Mouse (Mus musculus) gastrocnemius, adult 18-20 months (tissue): ENCODE results near the gene Arhgap15. TPM values are rescaled to one million over a fixed set of nuclear protein-coding genes. Genes with fewer than 3 reads are reported as not detected.

Source experiments
- DNase-seq: peaks from one replicate; pipeline ENCODE4 v3.0.0; 2021; ENCODE audit warnings: low spot score
- total RNA-seq, 2 experiments: library from RNA; stranded (reverse); gene quantifications; 2 replicates each; pipeline ENCODE4 v1.2.3; 2021

Gene Arhgap15
- total RNA-seq, 2 experiments from 2014 or later: 0.75 to 0.97 TPM

GRCm38 (mm10) chr2:44300466-44300865 is 551.8 kb downstream of the Arhgap15 start:
- DNase-seq: no peak

- no peak for DNase-seq
Measured at GRCm38 (mm10) chr2:44304261-44304970, 555.8 kb downstream of the Arhgap15 start.

- no peak for DNase-seq
Measured at GRCm38 (mm10) chr2:44304971-44305808, 556.6 kb downstream of the Arhgap15 start.

- no peak for DNase-seq
Measured at GRCm38 (mm10) chr2:44306137-44306536, 557.5 kb downstream of the Arhgap15 start.

- DNase-seq: no peak
Measured at GRCm38 (mm10) chr2:44309124-44309523, 560.5 kb downstream of the Arhgap15 start.

- no peak for DNase-seq
Measured at GRCm38 (mm10) chr2:44309556-44309955, 560.9 kb downstream of the Arhgap15 start.

- no peak for DNase-seq
Measured at GRCm38 (mm10) chr2:44310095-44310748, 561.6 kb downstream of the Arhgap15 start.

- DNase-seq: no peak
Measured at GRCm38 (mm10) chr2:44311216-44311615, 562.6 kb downstream of the Arhgap15 start.

GRCm38 (mm10) chr2:44313573-44313972 is 564.9 kb downstream of the Arhgap15 start:
- no peak for DNase-seq

GRCm38 (mm10) chr2:44318436-44318835 is 569.8 kb downstream of the Arhgap15 start:
- DNase-seq: no peak

- no peak for DNase-seq
Measured at GRCm38 (mm10) chr2:44319479-44319878, 570.9 kb downstream of the Arhgap15 start.

GRCm38 (mm10) chr2:44323813-44324212 is 575.2 kb downstream of the Arhgap15 start:
- DNase-seq: no peak

- no peak for DNase-seq
Measured at GRCm38 (mm10) chr2:44333295-44333694, 584.7 kb downstream of the Arhgap15 start.

GRCm38 (mm10) chr2:44334006-44334405 is 585.4 kb downstream of the Arhgap15 start:
- no peak for DNase-seq

GRCm38 (mm10) chr2:44334517-44334916 is 585.9 kb downstream of the Arhgap15 start:
- DNase-seq: peak; percentile 12

- no peak for DNase-seq
Measured at GRCm38 (mm10) chr2:44336720-44337354, 588.2 kb downstream of the Arhgap15 start.

GRCm38 (mm10) chr2:44338467-44338866 is 589.8 kb downstream of the Arhgap15 start:
- no peak for DNase-seq

GRCm38 (mm10) chr2:44341091-44341571 is 592.5 kb downstream of the Arhgap15 start:
- DNase-seq: no peak

- no peak for DNase-seq
Measured at GRCm38 (mm10) chr2:44344861-44345260, 596.2 kb downstream of the Arhgap15 start.

GRCm38 (mm10) chr2:44345325-44345945 is 596.8 kb downstream of the Arhgap15 start:
- DNase-seq: no peak

GRCm38 (mm10) chr2:44346184-44346583 is 597.6 kb downstream of the Arhgap15 start:
- no peak for DNase-seq
